Mouse (Mus musculus) cerebellum, adult 2 months (tissue): ENCODE results near the gene Hist1h3c. TPM values are rescaled to one million over a fixed set of nuclear protein-coding genes. Genes with fewer than 3 reads are reported as not detected.
A peak's percentile ranks its signal among the peaks of the same experiment; 100 is the strongest.
"Not testable (repeated sequence)": the region's sequence is repeated elsewhere in the genome, so short reads cannot be mapped to it uniquely, and the experiment has no call there.

Experiments
- DNase-seq, 2 experiments: peaks; one replicate each; pipeline ENCODE4 v3.0.0; 2021
- H3K27ac ChIP-seq: fragments of 200-500 bp; 2 replicates; pipeline ENCODE4 v1.5.1; 2012; ENCODE audit warnings: low read length, control low read depth, inconsistent platforms; ENCODE audit not compliant: insufficient read depth
- H3K27me3 ChIP-seq: fragments of 200-500 bp; 2 replicates; pipeline ENCODE4 v1.6.1; 2012; ENCODE audit warnings: inconsistent platforms, mild to moderate bottlenecking, low read length, moderate library complexity; ENCODE audit not compliant: control insufficient read depth, insufficient read depth
- H3K4me1 ChIP-seq: fragments of 200-500 bp; 2 replicates; pipeline ENCODE4 v1.6.1; 2011; ENCODE audit warnings: low read length; ENCODE audit not compliant: control insufficient read depth, insufficient read depth
- H3K4me3 ChIP-seq: fragments of 200-500 bp; replicated peaks from 2 replicates; pipeline ENCODE3; 2011; ENCODE audit warnings: mild to moderate bottlenecking, low read depth, low read length, control low read depth; ENCODE audit not compliant: insufficient read depth
- CTCF ChIP-seq: fragments of 200-500 bp; IDR thresholded peaks from 2 replicates; pipeline ENCODE4 v1.5.1; 2011; ENCODE audit warnings: low read depth, mild to moderate bottlenecking, control low read depth, low read length, moderate library complexity, borderline replicate concordance; ENCODE audit not compliant: insufficient read depth
- POLR2A ChIP-seq: fragments of 200-500 bp; IDR thresholded peaks from 2 replicates; pipeline ENCODE4 v1.6.1; 2011; ENCODE audit warnings: low read length, control low read depth, borderline replicate concordance; ENCODE audit not compliant: insufficient read depth
- WGBS: fragments of 180-500 bp; shearing (Covaris S2); methylation state at CpG from one replicate; pipeline ENCODE4 v1.1.7; 2018; 5-methylcytosine and 5-hydroxymethylcytosine counted together
- polyA plus RNA-seq: library from polyadenylated mRNA; depleted of rRNA; stranded (reverse); fragments of >200 nt; gene quantifications from 2 replicates; pipeline ENCODE4 v1.2.3, GENCODE M21; 2012

Gene Hist1h3c
- polyA plus RNA-seq, 1 experiment = 0.23 TPM

- TF ChIP-seq CTCF (no peak), POLR2A (no peak)
- 82% methylated on average over 5 of the region's 5 CpGs for WGBS
- no peak for DNase-seq
- Histone ChIP-seq H3K4me3 (no peak overlapping the region), H3K27ac (no peak overlapping the region), H3K4me1 (no peaks in the 10 kb centered on the region), H3K27me3 (no peaks in the 10 kb centered on the region)
Observed at GRCm38 (mm10) chr13:23716261-23717042, 28.9 kb downstream of the Hist1h3c start.

GRCm38 (mm10) chr13:23710374-23711089 is 34.9 kb downstream of the Hist1h3c start, which contains the start of gene Hfe:
Hfe (minus strand) TSS chr13:23710854.
- no peaks in the 10 kb centered on the region for H3K4me1 ChIP-seq
- TF ChIP-seq POLR2A (no peak), CTCF (no peak)
- H3K27me3 ChIP-seq = no peaks in the 10 kb centered on the region
- H3K4me3 ChIP-seq = peak within 1 kb of the TSS; percentile 89
- WGBS = 4% methylated on average over 17 of the region's 17 CpGs
- DNase-seq = no peak
- no peak within 1 kb of the TSS for H3K27ac ChIP-seq

DNA sequence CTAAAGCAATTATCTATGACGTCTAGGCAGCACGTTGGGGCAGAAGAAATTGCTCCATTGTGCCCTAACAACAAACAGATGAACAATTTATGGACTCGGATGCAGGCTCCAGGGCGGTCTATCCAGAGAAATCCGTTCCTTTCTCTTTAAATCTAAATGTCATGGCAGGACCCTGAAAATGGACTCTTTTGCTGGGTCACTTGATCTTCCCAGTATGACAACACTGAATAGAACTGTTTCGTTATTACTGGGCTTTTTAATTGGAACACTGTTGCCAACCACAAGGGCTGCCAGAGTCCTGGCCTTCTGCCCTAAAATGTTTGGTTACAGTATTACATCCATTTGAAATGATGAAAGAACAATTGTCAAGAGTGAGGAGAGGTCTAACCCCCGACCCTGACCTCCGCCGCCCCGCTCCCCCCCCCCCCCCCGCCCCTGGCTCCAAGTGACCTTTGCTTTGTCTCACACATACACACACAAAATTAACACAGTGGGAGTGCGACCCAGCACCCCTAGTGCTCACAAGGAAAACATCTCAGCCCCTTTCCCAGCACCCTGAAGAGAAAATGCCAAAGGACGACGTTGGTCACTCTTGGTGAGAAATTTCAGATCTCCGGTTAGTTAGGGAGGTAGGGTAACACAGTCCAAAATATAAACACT is 35.6 kb downstream of the Hist1h3c start:
- Histone ChIP-seq H3K27me3 (no peaks in the 10 kb centered on the region), H3K4me3 (peak overlapping the region; percentile 89), H3K27ac (no peak overlapping the region), H3K4me1 (no peaks in the 10 kb centered on the region)
- DNase-seq = no peak
- TF ChIP-seq POLR2A (no peak), CTCF (no peak)
- WGBS = 17% methylated on average over 15 of the region's 15 CpGs

DNA sequence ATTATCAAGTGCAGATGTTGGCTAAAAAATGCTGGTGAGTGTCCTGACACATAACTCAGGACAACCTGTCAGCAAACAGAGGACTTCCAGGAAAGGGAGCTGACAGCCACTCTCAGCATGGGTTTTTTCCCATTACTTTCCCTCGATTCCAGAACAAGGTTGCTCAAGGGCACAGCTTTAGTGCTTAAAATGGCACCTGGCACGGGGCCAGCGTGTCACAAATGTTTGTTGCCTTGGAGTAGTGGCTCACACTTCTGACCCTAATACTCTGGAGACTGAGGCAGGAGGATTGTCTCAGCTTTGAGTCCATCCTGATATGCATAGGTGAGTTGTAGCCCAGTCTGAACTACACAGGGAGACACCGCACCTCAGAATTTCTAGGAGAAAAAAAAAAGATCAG is 36.7 kb downstream of the Hist1h3c start:
- WGBS = 49% methylated on average over 4 of the region's 4 CpGs
- TF ChIP-seq CTCF = no peak
- no peak for TF ChIP-seq POLR2A
- no peaks in the 10 kb centered on the region for H3K27me3 ChIP-seq

GRCm38 (mm10) chr13:23708041-23708440 is 37.4 kb downstream of the Hist1h3c start:
- H3K4me1 ChIP-seq = no peaks in the 10 kb centered on the region

More for the DNA sequence above, 36.7 kb downstream of the Hist1h3c start:
- Histone ChIP-seq H3K4me1 (no peaks in the 10 kb centered on the region), H3K4me3 (no peak overlapping the region), H3K27ac (no peak overlapping the region)
- no peak for DNase-seq

DNA sequence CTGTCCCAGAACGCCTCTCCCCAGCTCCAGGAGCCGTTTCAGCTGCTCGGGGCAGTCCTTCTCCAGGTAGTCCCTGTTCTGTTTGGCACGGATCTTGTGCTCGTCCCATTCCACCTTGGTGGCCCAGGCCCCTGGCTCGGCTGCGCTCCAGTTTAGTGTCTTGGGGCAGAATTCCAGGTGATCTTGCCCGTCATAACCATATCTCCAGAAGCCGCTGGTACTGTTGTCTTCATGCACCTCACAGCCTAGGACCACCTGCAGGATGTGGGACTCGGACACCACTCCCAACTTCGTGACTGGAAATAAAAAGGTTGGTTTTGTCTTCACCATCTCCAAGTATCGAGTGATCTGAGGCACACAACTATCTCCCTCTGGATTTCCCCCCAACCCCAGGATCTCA is 38.6 kb downstream of the Hist1h3c start:
- DNase-seq = no peak
- Histone ChIP-seq H3K27ac (no peak overlapping the region), H3K4me3 (no peak overlapping the region), H3K27me3 (no peaks in the 10 kb centered on the region), H3K4me1 (no peaks in the 10 kb centered on the region)
- TF ChIP-seq POLR2A (no peak), CTCF (no peak)
- WGBS = 94% methylated on average over 12 of the region's 12 CpGs

More at GRCm38 (mm10) chr13:23708041-23708440, 37.4 kb downstream of the Hist1h3c start:
- H3K27ac ChIP-seq = no peak overlapping the region
- WGBS = 81% methylated on average over 4 of the region's 4 CpGs
- H3K27me3 ChIP-seq = no peaks in the 10 kb centered on the region
- DNase-seq = no peak
- no peak overlapping the region for H3K4me3 ChIP-seq
- TF ChIP-seq CTCF = no peak
- no peak for TF ChIP-seq POLR2A

GRCm38 (mm10) chr13:23705751-23706356 is 39.5 kb downstream of the Hist1h3c start:
- Histone ChIP-seq H3K27me3 (no peaks in the 10 kb centered on the region), H3K27ac (no peak overlapping the region), H3K4me1 (no peaks in the 10 kb centered on the region), H3K4me3 (no peak overlapping the region)
- DNase-seq = no peak
- WGBS = 93% methylated on average over 7 of the region's 7 CpGs
- TF ChIP-seq CTCF (no peak), POLR2A (no peak)

DNA sequence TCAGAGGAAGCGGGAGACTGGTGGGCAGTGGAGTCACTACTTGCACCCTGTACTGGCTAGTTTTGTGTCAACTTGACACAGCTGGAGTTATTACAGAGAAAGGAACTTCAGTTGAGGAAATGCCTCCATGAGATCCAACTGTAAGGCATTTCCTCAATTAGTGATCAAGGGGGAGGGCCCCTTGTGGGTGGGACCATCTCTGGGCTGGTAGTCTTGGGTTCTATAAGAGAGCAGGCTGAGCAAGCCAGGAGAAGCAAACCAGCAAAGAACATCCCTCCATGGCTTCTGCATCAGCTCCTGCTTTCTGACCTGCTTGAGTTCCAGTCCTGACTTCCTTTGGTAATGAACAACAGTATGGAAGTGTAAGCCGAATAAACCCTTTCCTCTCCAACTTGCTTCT is 42.6 kb downstream of the Hist1h3c start:
- DNase-seq, H3K27me3 ChIP-seq, H3K27ac ChIP-seq, H3K4me1 ChIP-seq, H3K4me3 ChIP-seq: not testable (repeated sequence)
- 88% methylated on average over 2 of the region's 2 CpGs for WGBS
